Mouse (Mus musculus) hindbrain, postnatal 0 days (tissue): Measurements from ENCODE around the gene Lin28a. TPM values are rescaled to one million over a fixed set of nuclear protein-coding genes. Genes with fewer than 3 reads are reported as not detected.

Experiments used
- ATAC-seq: fragments of 200-750 bp; cut with Nextera tagmentation; 2 replicates; pipeline ENCODE4 v1.8.0; 2017; ENCODE audit warnings: mild to moderate bottlenecking, moderate TSS enrichment, moderate library complexity
- DNase-seq: peaks from one replicate; pipeline ENCODE4 v3.0.0-alpha.2; 2015; ENCODE audit warnings: low spot score
- H3K27ac ChIP-seq: fragments of 300-500 bp; sonication (generic); 2 replicates; pipeline ENCODE4 v1.5.1; 2014; ENCODE audit warnings: mild to moderate bottlenecking
- H3K27me3 ChIP-seq: fragments of 300-500 bp; sonication (generic); 2 replicates; pipeline ENCODE4 v1.6.1; 2014; ENCODE audit warnings: low read length, mixed read lengths; ENCODE audit not compliant: insufficient read depth
- H3K36me3 ChIP-seq: fragments of 300-500 bp; sonication (generic); 2 replicates; pipeline ENCODE4 v1.6.1; 2014; ENCODE audit warnings: low read length, mixed read lengths; ENCODE audit not compliant: insufficient read depth
- H3K4me1 ChIP-seq: fragments of 300-500 bp; sonication (generic); 2 replicates; pipeline ENCODE4 v1.6.1; 2014; ENCODE audit warnings: antibody characterized with exemption, low read length, mixed read lengths; ENCODE audit not compliant: insufficient read depth
- H3K4me2 ChIP-seq: fragments of 300-500 bp; sonication (generic); 2 replicates; pipeline ENCODE4 v1.6.1; 2014; ENCODE audit warnings: low read depth, mild to moderate bottlenecking, low read length, moderate library complexity, mixed read lengths
- H3K4me3 ChIP-seq: fragments of 300-500 bp; sonication (generic); 2 replicates; pipeline ENCODE4 v1.5.1; 2014; ENCODE audit warnings: low read length
- H3K9ac ChIP-seq: fragments of 300-500 bp; sonication (generic); replicated peaks from 2 replicates; pipeline ENCODE4 v1.6.1; 2014; ENCODE audit warnings: mild to moderate bottlenecking, low read length, moderate library complexity, mixed read lengths
- H3K9me3 ChIP-seq: fragments of 300-500 bp; sonication (generic); 2 replicates; pipeline ENCODE4 v1.6.1; 2016; ENCODE audit warnings: low read length, mixed read lengths
- CTCF ChIP-seq: IDR thresholded peaks from 2 replicates; pipeline ENCODE4 v1.5.1; 2016; ENCODE audit warnings: antibody characterized with exemption, control low read depth, low read depth
- WGBS: fragments of 180-500 bp; shearing (Covaris S2); extraction: QIAGEN DNeasy Blood & Tissue Kit; methylation state at CpG from one replicate; pipeline ENCODE4 v1.1.7; 2014; 5-methylcytosine and 5-hydroxymethylcytosine counted together
- polyA plus RNA-seq: library from polyadenylated mRNA; unstranded; fragments of >200 nt; fragmentation: Nextera tagmentation; extraction: Ambion mirVana; gene quantifications from 2 replicates; pipeline ENCODE4 v1.2.1, GENCODE M21; 2015
- total RNA-seq: library from RNA; depleted of rRNA; stranded (reverse); fragments of >200 nt; gene quantifications from 2 replicates; pipeline ENCODE4 v1.2.3, GENCODE M21; 2014

Lin28a gene
- total and polyA plus RNA-seq, 2 experiments from 2014 or later: not detected

GRCm38 (mm10) chr4:134051912-134052311 lies 33.3 kb upstream of the Lin28a start:
- no peak overlapping the region for H3K4me3 ChIP-seq
- no peaks in the 10 kb centered on the region for H3K36me3 ChIP-seq
- no peak for DNase-seq
- 85% methylated on average over 5 of the region's 5 CpGs for WGBS
- H3K4me2 ChIP-seq: no peak overlapping the region
- H3K9me3 ChIP-seq: no peaks in the 10 kb centered on the region
- no peak for TF ChIP-seq CTCF
- no peak overlapping the region for H3K9ac ChIP-seq
- no peak overlapping the region for H3K27ac ChIP-seq
- peaks cover 6% of the 10 kb centered on the region for H3K4me1 ChIP-seq
- no peaks in the 10 kb centered on the region for H3K27me3 ChIP-seq
- no peak for ATAC-seq

- no peak overlapping the region for H3K4me2 ChIP-seq
- DNase-seq (no peak), ATAC-seq (no peak)
- peaks cover 2% of the 10 kb centered on the region for H3K4me1 ChIP-seq
- H3K9ac ChIP-seq: no peak overlapping the region
- H3K36me3 ChIP-seq: no peaks in the 10 kb centered on the region
- no peaks in the 10 kb centered on the region for H3K27me3 ChIP-seq
- H3K27ac ChIP-seq: no peak overlapping the region
- 85% methylated on average over 5 of the region's 5 CpGs for WGBS
- no peak overlapping the region for H3K4me3 ChIP-seq
- no peaks in the 10 kb centered on the region for H3K9me3 ChIP-seq
- TF ChIP-seq CTCF: no peak
Measured at GRCm38 (mm10) chr4:134047648-134048047, 29.0 kb upstream of the Lin28a start.

- H3K4me3 ChIP-seq: no peak overlapping the region
- WGBS: 63% methylated on average over 2 of the region's 2 CpGs
- no peak overlapping the region for H3K9ac ChIP-seq
- H3K27me3 ChIP-seq: no peaks in the 10 kb centered on the region
- no peak overlapping the region for H3K27ac ChIP-seq
- ATAC-seq (no peak), DNase-seq (no peak)
- H3K4me2 ChIP-seq: no peak overlapping the region
- H3K9me3 ChIP-seq: no peaks in the 10 kb centered on the region
- TF ChIP-seq CTCF: no peak
- H3K36me3 ChIP-seq: no peaks in the 10 kb centered on the region
- H3K4me1 ChIP-seq: no peaks in the 10 kb centered on the region
Measured at GRCm38 (mm10) chr4:134043041-134043440, 24.4 kb upstream of the Lin28a start.

- Histone ChIP-seq H3K36me3 (no peaks in the 10 kb centered on the region), H3K27ac (no peak overlapping the region), H3K9me3 (no peaks in the 10 kb centered on the region), H3K9ac (no peak overlapping the region), H3K4me1 (no peaks in the 10 kb centered on the region), H3K4me2 (no peak overlapping the region), H3K4me3 (no peak overlapping the region), H3K27me3 (no peaks in the 10 kb centered on the region)
- 38% methylated on average over 9 of the region's 9 CpGs for WGBS
- TF ChIP-seq CTCF: no peak
- ATAC-seq (no peak), DNase-seq (peak; percentile 76)
Measured at GRCm38 (mm10) chr4:134041317-134042123, 22.9 kb upstream of the Lin28a start.

DNA sequence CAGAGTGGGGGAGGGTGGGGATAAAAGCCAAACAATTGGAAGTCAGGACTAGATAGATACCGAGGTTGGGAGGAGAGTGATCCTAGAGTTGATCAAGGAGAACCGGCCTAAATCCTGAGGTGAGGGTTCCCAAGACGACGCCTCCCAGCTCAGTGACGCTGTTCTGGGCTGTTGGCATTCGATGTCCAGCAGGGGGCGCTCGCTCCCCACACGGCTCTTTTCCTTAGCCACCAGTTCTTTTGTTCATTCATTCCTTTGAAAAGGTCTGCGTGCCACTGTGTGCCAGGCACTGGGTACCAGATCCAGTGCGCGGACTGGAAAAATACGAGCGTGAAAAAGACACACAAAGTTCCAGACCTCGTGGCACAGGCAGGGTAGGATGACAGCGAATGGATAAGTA lies 17.3 kb upstream of the Lin28a start:
- no peaks in the 10 kb centered on the region for H3K4me1 ChIP-seq
- no peaks in the 10 kb centered on the region for H3K27me3 ChIP-seq
- ATAC-seq (peak; percentile 71), DNase-seq (peak; percentile 85)
- H3K4me3 ChIP-seq: no peak overlapping the region
- H3K4me2 ChIP-seq: no peak overlapping the region
- H3K9me3 ChIP-seq: no peaks in the 10 kb centered on the region
- 3% methylated on average over 16 of the region's 16 CpGs for WGBS
- no peaks in the 10 kb centered on the region for H3K36me3 ChIP-seq
- no peak overlapping the region for H3K9ac ChIP-seq
- no peak overlapping the region for H3K27ac ChIP-seq
- peak; percentile 95 for TF ChIP-seq CTCF

- H3K36me3 ChIP-seq: no peaks in the 10 kb centered on the region
- no peak overlapping the region for H3K9ac ChIP-seq
- no peak overlapping the region for H3K4me3 ChIP-seq
- no peaks in the 10 kb centered on the region for H3K4me1 ChIP-seq
- 18% methylated on average over 9 of the region's 9 CpGs for WGBS
- DNase-seq: no peak
- H3K9me3 ChIP-seq: no peaks in the 10 kb centered on the region
- no peak overlapping the region for H3K27ac ChIP-seq
- H3K4me2 ChIP-seq: no peak overlapping the region
- no peak for ATAC-seq
- no peak for TF ChIP-seq CTCF
- no peaks in the 10 kb centered on the region for H3K27me3 ChIP-seq
Measured at GRCm38 (mm10) chr4:134025802-134026201, 7.2 kb upstream of the Lin28a start.

DNA sequence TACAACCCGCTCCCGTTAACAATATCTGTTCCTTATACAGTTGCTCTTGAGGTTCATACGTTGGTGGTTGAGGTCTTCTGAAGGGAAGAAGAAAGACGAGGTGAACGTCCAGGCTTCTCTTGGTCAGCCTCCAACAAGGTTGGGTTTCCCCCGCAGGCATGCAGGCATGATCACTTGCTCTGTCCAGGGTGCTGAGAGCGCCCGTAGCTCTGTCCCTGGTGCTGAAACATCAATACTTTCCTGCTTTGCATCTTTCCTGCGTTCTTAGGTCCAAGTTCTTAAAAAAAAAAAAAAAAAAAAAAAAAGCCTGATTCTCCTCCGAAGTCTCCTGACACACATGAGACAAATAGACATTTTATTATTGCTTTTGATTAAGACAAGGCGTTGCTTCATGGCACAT lies 2.0 kb upstream of the Lin28a start:
- Histone ChIP-seq H3K36me3 (no peaks in the 10 kb centered on the region), H3K4me1 (no peaks in the 10 kb centered on the region), H3K27me3 (peaks cover 24% of the 10 kb centered on the region; the same call in 1 of the 2 replicates), H3K9ac (no peak overlapping the region), H3K9me3 (no peaks in the 10 kb centered on the region), H3K4me2 (peak overlapping the region; percentile 55), H3K4me3 (0 out of 2 replicates have a peak overlapping the region, but pooled peaks have one; percentile 33), H3K27ac (no peak overlapping the region)
- ATAC-seq (no peak), DNase-seq (peak; percentile 64)
- no peak for TF ChIP-seq CTCF
- WGBS: 8% methylated on average over 11 of the region's 11 CpGs
